Mouse (Mus musculus) adrenal gland, adult 18-20 months (tissue): ENCODE measurements at regions not wholly inside any gene's neighbourhood (a gene's known extent, or its start where the extent isn't known, plus 50 kb on each side); places are given as distances from the start of the nearest gene placed in this dataset.

Experiments used
- DNase-seq, 2 experiments: peaks; one replicate each; pipeline ENCODE4 v3.0.0; 2021 to 2022; ENCODE audit warnings: low spot score in 2 of 2
- microRNA-seq, 2 experiments: library from miRNA; unstranded; fragments of <30 nt; microRNA quantifications; one replicate each; pipeline ENCODE4 v1.2.0; 2021; ENCODE audit warnings: borderline number of aligned reads in 2 of 2

GRCm38 (mm10) chr4:67626641-67627040 lies 799.3 kb downstream of the Tlr4 start:
- DNase-seq, result no peak

GRCm38 (mm10) chr4:67646090-67646489 lies 818.7 kb downstream of the Tlr4 start:
- DNase-seq, result no peak

GRCm38 (mm10) chr4:67662122-67662521 lies 834.7 kb downstream of the Tlr4 start:
- no peak for DNase-seq

- no peak for DNase-seq
Observed at GRCm38 (mm10) chr4:67673961-67674360, 846.6 kb downstream of the Tlr4 start.

- DNase-seq, result no peak
Observed at GRCm38 (mm10) chr4:67677589-67677988, 850.2 kb downstream of the Tlr4 start.

- DNase-seq, result no peak
Observed at GRCm38 (mm10) chr4:67698438-67698837, 871.1 kb downstream of the Tlr4 start.

Small RNA genes lying in the stretch of these regions (microRNA-seq; reads per million reads assigned to microRNA genes)
- 0 reads per million in 2 experiments for gene Gm44497
